Mouse (Mus musculus): Measurements from ENCODE around the gene Ctrc. TPM values are rescaled to one million over a fixed set of nuclear protein-coding genes. Genes with fewer than 3 reads are reported as not detected.

The Ctrc gene
- total RNA-seq (2014; fragmentation: Nextera tagmentation) (not detected in 2 replicates), total RNA-seq (2017) (not detected in 2 replicates)

- ATAC-seq (replicated peaks; ENCODE audit: low FRiP score, low TSS enrichment, poor library complexity, severe bottlenecking): no peak
These were observed at the start of gene Ctrc for GRCm38 (mm10) chr4:141845999-141846398. TSS of gene Ctrc (minus strand) at chr4:141846359.

- no peak for ATAC-seq (replicated peaks; ENCODE audit: low FRiP score, low TSS enrichment, poor library complexity, severe bottlenecking)
These were observed 49.6 kb upstream of the Ctrc start for GRCm38 (mm10) chr4:141895772-141896171.

DNA sequence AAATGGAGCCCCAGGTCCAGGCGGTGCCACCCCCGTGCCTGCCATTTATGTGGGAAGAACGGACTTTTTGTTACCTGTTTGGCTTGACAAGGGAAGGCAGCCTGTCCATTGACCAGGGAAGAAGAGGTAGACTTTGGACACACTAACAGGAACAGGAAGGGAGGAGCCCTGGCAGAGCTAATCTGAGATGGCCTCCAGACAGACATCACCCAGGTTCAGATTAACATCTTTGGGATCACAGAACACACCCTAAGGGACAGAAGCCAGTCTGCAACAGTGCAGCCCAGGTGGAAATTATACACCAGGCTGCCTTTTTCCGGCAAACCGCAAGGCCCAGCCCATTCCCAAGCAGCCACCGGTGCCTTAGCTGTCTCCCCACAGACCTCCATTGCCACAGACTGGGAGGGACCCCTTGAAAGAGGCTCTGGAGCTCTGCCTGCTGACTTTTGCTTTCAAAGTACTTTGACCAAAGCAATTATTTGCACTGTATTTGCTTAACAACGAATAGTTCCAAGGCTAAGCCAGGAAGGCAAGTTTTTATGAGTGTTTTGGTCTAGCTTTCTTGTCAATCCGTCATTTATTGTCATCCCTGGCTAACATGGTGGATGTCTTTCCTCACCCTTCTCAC, 47.1 kb upstream of the Ctrc start:
- ATAC-seq (replicated peaks; ENCODE audit: low FRiP score, low TSS enrichment, poor library complexity, severe bottlenecking): no peak

DNA sequence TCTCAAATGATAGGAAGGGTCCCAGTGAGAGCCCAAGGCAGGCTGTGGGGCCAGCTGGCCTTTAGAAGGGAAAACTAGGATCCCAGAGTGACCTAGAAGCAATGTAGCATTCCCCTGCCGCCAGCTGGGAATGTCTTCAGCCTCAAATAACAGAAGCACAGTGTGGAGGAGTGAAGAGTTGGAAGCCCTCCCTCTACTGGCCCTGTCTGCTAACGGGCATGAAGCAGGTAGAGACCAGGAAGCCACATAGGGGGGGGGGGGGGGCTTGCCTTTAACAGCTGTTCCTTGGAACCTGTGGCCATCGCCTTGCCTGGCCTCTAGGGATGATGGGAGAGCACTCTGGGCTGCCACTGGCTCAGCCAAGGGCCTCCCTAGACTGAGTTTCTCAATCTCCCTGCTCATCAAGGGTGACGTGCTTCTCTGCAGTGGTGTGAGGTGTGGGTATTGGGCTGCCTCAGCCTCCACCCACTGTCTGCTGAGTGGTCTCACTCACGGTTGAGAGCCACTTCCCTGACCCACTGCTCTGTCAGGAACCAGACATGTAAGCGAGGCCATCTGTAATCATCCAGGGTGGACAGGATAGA, 40.3 kb upstream of the Ctrc start:
- no peak for ATAC-seq (replicated peaks; ENCODE audit: low FRiP score, low TSS enrichment, poor library complexity, severe bottlenecking)

- no peak for ATAC-seq (replicated peaks; ENCODE audit: low FRiP score, low TSS enrichment, poor library complexity, severe bottlenecking)
These were observed 39.3 kb upstream of the Ctrc start for GRCm38 (mm10) chr4:141885451-141885850.

DNA sequence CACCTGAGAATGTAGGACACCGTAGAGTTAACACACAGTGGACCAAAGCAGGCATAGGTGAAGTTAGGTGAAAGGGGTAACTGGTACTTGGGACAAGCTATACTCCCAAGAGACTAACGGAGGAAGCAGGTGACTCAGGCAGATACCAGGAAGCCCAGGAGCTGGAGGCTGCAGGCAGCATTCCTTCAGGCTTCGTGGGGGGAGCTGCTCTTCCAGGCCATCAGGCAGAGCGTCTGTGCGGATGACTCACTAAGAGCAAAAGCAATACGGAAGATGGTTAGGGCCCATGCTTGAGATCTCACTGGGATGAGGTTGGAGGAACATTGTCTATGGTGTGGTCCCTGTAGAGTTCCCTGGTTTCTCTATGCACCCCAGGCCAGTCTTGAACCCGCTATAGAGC, 36.7 kb upstream of the Ctrc start:
- no peak for ATAC-seq (replicated peaks; ENCODE audit: low FRiP score, low TSS enrichment, poor library complexity, severe bottlenecking)

DNA sequence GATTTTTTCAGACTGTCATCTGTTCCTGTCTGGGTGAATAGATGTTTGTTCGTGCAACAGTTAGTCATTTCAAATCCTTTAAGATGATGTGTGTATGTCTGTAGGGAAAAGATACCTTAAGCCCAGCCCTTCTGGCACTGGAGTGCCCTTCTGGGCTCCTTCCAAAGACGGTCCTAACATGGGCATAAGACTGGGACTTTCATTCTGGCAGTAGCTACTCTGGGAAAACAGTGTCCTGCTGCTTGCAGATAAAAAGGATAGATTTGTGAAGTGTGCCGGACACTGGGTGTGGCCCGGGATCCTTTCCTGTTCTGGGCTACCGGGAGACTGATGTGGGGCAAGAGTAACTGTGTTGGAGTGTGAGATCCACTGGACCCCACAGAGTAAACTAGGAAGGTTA, 35.8 kb upstream of the Ctrc start:
- ATAC-seq (replicated peaks; ENCODE audit: low FRiP score, low TSS enrichment, poor library complexity, severe bottlenecking): no peak

GRCm38 (mm10) chr4:141881289-141881914, 35.2 kb upstream of the Ctrc start:
- no peak for ATAC-seq (replicated peaks; ENCODE audit: low FRiP score, low TSS enrichment, poor library complexity, severe bottlenecking)

DNA sequence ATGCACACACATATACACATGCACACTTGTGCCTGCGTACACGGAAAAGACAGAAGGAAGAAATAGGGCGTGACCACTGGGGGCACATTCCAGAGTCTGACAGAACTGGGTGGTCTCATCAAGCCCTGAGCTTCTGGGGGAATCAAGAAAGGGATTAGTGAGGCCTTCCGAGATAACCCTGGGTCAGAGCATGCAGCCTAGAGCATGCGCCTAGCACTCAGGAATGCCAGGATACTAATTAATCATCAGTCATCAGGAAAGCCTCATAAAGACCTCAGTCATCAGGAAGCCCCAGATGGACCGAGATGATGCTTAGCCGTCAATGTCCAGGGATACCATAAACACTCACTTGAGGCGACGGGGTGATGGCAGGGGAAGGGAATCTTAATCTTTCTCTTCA, 33.7 kb upstream of the Ctrc start:
- no peak for ATAC-seq (replicated peaks; ENCODE audit: low FRiP score, low TSS enrichment, poor library complexity, severe bottlenecking)

GRCm38 (mm10) chr4:141879074-141879473, 32.9 kb upstream of the Ctrc start:
- no peak for ATAC-seq (replicated peaks; ENCODE audit: low FRiP score, low TSS enrichment, poor library complexity, severe bottlenecking)

- no peak for ATAC-seq (replicated peaks; ENCODE audit: low FRiP score, low TSS enrichment, poor library complexity, severe bottlenecking)
These were observed 32.5 kb upstream of the Ctrc start for GRCm38 (mm10) chr4:141878621-141879020.

GRCm38 (mm10) chr4:141875481-141876108, 29.4 kb upstream of the Ctrc start:
- 0 out of 2 replicates have a peak, but pooled peaks have one; percentile 10 for ATAC-seq (replicated peaks; ENCODE audit: low FRiP score, low TSS enrichment, poor library complexity, severe bottlenecking)

DNA sequence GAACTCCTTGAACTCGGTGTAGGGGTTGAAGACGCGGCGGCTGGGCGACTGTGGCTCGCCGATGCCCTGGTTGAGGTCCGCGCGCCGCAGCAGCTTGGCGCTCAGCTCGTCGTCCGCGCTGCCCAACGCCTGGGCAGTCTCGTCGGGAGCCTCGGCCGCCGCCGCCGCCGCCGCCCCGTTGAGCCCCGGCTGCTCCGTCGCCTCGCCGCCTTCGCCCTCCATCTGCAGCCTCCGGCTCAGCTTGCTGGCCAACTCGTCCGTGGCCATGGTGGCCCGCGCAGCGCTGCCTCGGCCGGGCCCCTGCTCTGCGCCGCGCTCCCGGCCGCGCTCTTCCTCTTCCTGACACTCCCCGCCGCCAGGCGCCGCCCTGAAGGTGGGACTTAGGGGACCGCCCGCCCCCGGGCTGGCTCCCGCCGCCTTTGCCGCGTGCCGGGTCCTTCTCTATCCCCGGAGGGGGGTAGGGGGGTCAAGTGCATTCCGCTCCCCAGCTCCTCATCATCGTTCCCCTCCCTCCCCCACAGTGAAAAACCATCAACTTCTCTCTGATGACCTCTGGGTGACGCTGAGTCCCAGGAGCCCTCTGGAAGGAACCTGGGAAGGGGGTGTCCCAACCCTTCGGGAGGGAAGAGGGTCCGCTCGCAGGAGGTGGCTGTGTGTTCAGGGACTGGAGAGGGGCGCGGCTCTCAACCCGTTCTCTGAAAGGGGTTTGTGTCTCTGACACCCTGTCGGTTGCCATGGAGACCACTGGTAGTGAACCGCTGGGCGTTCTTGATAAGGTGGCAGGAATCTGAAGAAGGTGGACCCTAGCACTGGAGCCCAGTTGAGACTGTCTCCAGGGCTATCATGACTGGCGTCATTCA, 28.7 kb upstream of the Ctrc start, which contains the start of gene Efhd2:
Efhd2 (minus strand) TSS at position 320 of the 860 bp plus-strand sequence.
- peak; percentile 90 for ATAC-seq (replicated peaks; ENCODE audit: low FRiP score, low TSS enrichment, poor library complexity, severe bottlenecking)

DNA sequence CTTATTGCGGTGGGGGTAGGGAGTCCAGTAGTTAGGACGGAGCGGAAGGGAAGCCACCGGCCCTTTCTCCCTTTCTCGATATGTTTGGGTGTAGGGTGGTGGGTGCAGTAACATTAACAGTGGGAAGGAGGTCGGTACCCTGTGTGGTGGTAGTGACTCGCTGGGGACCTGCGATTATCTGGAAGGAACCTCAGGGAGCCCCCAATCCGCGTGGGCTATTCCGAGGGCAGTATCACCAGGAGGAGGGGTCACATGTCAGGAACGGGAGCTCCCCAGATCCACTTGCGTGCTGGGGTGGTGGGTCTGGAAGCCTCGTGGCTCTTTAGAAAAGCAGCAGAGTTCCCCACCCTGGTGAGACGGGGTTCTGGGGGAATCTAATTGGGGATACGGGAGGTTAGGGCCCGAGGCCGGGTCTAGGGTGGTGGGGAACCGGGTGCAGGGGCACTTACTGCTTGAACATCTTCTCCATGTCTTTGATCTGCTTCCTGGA, 28.0 kb upstream of the Ctrc start:
- ATAC-seq (replicated peaks; ENCODE audit: low FRiP score, low TSS enrichment, poor library complexity, severe bottlenecking): no peak; the same call in 1 of the 2 replicates

DNA sequence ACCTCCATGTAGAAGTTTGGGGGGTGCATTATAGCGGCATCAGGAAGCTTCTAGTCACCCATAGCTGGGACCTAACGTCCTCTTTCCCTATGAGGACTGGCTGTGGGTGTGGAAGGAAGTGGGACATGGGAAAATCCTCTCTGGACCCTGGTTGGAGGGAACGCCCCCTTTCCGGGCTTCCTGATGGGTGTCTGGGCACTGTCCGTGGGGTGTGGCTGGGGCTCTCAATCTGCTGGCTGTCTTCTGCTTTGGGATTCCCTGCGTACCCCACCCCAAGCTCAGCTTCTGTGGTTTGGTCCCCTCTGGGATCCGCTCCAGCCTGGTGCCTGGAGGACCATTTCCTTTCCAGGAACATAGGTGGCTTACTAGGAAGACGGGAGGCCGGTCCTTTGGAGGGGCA, 26.8 kb upstream of the Ctrc start:
- no peak for ATAC-seq (replicated peaks; ENCODE audit: low FRiP score, low TSS enrichment, poor library complexity, severe bottlenecking)

DNA sequence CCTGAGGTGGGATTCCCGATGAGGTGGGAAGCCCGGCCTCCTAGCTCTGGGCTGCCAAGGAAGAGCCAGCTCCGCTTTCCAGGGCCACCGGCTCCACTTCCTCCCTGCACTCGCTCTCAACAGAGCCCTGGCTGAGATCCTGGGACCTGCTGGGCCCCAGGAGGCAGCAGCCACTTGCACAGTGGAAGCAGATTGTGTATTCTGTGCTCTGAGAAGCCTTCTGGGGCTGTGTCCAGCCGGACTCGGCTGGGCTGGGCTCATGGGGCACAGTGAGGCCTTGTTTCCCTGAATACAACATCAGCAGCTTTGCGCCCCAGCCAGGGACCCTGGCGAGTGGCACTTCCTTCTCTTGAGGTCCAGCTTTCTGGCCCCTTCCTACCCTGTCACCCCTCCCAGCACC, 25.8 kb upstream of the Ctrc start:
- no peak for ATAC-seq (replicated peaks; ENCODE audit: low FRiP score, low TSS enrichment, poor library complexity, severe bottlenecking)

DNA sequence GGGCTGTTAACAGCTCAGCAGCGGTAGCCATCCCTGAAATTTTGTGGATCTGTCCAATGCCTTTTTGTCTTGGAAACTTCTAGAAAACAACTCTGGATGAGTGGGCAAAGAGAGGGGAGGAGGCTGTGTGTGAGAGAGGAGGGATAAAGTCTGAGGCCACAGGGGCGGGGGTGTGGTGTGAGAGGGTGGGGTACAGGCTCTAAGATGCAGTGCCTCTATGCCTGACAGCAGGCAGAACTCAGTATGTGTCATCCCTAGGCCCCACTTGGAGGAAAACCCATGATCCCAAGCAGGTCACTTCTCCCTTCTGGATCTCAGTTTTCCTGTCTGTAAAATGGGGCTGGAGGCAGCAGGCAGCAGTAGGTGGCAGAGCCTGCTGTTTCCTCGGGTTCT, 25.2 kb upstream of the Ctrc start:
- no peak for ATAC-seq (replicated peaks; ENCODE audit: low FRiP score, low TSS enrichment, poor library complexity, severe bottlenecking)

DNA sequence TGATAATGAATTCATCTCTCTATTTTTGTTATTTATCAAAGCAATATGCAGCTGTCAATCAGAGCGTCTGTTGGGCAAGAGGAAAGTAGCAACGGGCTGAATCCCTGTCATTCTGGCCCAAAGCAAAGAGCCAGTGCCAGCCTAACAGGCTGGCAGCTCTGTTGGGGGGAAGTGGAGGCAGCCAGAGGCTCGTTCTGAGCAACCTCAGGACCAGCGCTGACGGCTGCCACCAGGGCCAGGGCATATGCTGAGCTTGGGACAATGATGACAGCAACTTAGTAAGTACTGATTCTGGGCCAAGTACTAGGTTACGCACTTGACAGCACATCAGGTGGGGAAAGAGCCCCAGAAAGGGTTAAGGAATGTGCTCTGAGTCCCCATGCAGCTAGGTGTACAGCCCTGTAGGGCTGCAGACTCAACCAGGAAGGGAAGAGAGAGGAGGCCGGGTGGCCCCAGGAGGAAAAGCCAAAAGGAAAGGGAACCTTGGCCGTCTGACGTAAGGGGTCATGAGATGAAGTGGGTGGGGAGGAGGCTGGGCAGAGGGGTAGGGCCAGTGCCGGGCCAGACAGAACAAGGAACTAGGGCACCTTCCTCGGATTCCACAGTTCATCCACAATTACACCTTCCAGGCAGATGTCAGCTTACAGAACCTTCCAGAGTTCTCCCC, 24.6 kb upstream of the Ctrc start:
- ATAC-seq (replicated peaks; ENCODE audit: low FRiP score, low TSS enrichment, poor library complexity, severe bottlenecking): no peak
